Mouse (Mus musculus): Measurements from ENCODE around the gene Epc2.

GRCm38 (mm10) chr2:49472443-49472842 is 21.2 kb downstream of the Epc2 start:
- no peak for TF ChIP-seq CTCF (IDR thresholded peaks at IDR 0.05; ENCODE audit: borderline replicate concordance, control insufficient read depth, extremely low read depth, insufficient read depth, low read length, poor library complexity)
- no peak for TF ChIP-seq POLR2A (IDR thresholded peaks at IDR 0.05; ENCODE audit: control insufficient read depth, extremely low read depth, insufficient read depth, low read length, poor library complexity)

All from thymus, adult 2 months (tissue).